Mouse (Mus musculus) G1E (cell line): ENCODE data around the gene Clcf1.

ENCODE experiments used
- CTCF ChIP-seq: IDR thresholded peaks from 2 replicates; pipeline ENCODE4 v1.5.1; 2012; ENCODE audit warnings: low read depth, low read length, inconsistent platforms, mixed read lengths
- GATA1 ChIP-seq: IDR thresholded peaks from 2 replicates; pipeline ENCODE4 v1.6.1; 2012; ENCODE audit warnings: borderline replicate concordance, low read length, inconsistent platforms, mixed read lengths

GRCm38 (mm10) chr19:4234548-4234947, 20.5 kb downstream of the Clcf1 start:
- TF ChIP-seq CTCF (no peak), GATA1 (no peak)
